Mouse (Mus musculus) embryo, embryonic 11 days (tissue): ENCODE measurements around the gene Wdr86.
"Not testable (repeated sequence)": the region's sequence is repeated elsewhere in the genome, so short reads cannot be mapped to it uniquely, and the experiment has no call there.

Experiments used
- DNase-seq: peaks from one replicate; pipeline ENCODE4 v3.0.0-alpha.2; 2015

The Wdr86 gene

DNA sequence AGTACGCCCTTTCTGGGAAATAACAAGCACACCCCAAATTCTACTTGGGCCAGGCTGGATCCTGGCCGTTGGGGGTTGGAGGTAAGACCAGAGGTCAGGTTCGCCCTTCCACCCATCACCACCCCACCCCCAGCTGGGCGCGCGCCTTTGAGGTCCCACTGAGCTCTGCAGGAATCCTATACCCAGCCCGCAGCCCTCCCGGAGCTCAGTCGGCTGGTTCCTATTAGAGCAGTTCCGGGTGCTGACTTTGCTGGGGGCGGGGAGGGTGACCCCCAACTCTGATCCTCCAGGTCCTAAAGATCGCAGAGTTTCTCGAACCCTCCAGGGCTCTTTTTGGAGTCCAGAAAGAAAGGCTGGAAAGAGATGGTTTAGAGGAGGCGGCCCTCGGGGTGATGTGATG, 459 bp upstream of the Wdr86 start:
- peak; percentile 68 for DNase-seq

DNA sequence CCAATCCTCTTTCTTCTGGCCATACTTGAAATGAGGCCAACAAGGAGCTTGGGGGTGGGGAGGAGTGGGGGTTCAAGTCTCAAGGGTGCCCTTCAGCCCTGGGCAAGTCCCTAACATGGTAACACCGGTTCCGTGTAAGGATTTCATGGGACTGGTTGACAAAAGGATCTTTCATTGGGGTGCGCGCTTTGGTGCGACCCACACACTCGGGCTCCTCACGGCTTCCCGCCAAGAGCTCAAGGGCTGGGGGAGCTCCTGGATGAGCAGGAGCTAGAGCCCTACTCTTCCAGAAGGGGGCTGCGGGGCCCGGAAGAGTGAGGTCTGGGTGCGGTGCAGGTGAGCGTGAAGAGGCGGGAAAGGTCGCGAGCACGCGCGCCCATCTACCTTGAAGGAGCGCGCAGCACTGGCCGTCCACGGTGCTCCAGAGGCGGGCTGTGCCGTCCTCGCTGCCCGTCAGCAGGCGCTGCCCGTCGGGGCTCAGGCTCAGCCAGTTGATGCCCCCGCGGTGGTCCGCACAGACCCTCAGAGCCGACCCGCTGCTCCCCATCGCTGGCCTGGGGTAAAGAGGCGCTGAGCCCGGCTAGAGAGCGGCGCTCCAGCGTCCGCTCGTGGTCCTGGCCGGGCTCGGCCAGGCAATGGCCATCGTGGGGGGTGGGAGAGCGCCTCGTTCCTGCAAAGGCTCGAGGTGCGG, 585 bp downstream of the Wdr86 start:
- DNase-seq: peak; percentile 54

GRCm38 (mm10) chr5:24726901-24727836, 3.4 kb downstream of the Wdr86 start:
- DNase-seq: peak; percentile 26

- DNase-seq: no peak
Measured at GRCm38 (mm10) chr5:24725897-24726296, 4.6 kb downstream of the Wdr86 start.

DNA sequence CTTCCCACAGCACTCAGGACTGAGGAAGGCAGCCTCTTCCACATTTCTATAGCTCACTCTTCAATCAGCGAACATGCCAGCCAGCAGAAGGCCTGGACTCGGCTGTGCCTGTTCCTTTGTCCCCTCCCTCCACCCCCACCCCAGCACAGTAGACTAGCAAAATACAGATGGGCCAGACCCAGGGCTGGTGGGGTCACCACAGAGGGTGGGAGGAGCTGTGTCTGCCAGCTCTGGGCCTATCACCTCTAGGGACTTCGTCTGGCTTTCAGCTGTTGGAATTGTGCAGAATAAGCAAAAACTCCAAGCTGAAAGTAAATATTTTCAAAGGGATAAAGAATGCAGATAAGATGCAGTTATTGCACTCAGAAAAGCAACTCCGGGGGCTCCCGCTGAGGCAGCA, 5.7 kb downstream of the Wdr86 start:
- peak; percentile 47 for DNase-seq

- DNase-seq: no peak
Measured at GRCm38 (mm10) chr5:24724270-24724634, 6.3 kb downstream of the Wdr86 start.

- no peak for DNase-seq
Measured at GRCm38 (mm10) chr5:24723527-24724269, 6.8 kb downstream of the Wdr86 start.

GRCm38 (mm10) chr5:24719852-24720251, 10.7 kb downstream of the Wdr86 start:
- no peak for DNase-seq

GRCm38 (mm10) chr5:24718076-24718475, 12.5 kb downstream of the Wdr86 start:
- DNase-seq: no peak

GRCm38 (mm10) chr5:24713987-24714386, 16.5 kb downstream of the Wdr86 start:
- no peak for DNase-seq

GRCm38 (mm10) chr5:24713199-24713598, 17.3 kb downstream of the Wdr86 start:
- DNase-seq: no peak

GRCm38 (mm10) chr5:24711615-24712014, 18.9 kb downstream of the Wdr86 start:
- DNase-seq: no peak

DNA sequence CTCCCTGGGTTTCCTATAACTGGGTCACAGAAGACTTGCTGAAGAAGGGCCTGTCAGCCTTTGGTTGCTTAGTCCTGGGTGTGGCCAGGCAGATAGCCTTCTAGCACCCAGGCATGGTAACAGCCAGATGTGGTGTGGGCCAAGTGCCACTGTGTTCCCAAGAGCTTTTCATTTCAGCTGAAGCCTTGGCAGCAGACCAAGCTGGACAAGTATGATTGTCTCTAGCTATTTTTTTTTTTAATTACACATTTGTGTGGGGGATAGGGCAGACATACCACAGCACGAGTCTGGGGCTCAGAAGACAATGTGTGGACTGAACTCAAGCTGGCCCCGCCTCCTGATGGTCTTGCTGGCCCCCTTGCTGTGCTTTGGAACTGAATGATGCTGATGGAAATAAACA, 20.6 kb downstream of the Wdr86 start:
- DNase-seq: no peak

GRCm38 (mm10) chr5:24704615-24705014, 25.9 kb downstream of the Wdr86 start:
- no peak for DNase-seq

GRCm38 (mm10) chr5:24701271-24701670, 29.3 kb downstream of the Wdr86 start:
- no peak for DNase-seq

- DNase-seq: no peak
Measured at GRCm38 (mm10) chr5:24696704-24697103, 33.8 kb downstream of the Wdr86 start.

- DNase-seq: no peak
Measured at GRCm38 (mm10) chr5:24687696-24688095, 42.8 kb downstream of the Wdr86 start.

- DNase-seq: not testable (repeated sequence)
Measured at GRCm38 (mm10) chr5:24686671-24687420, 43.7 kb downstream of the Wdr86 start.

DNA sequence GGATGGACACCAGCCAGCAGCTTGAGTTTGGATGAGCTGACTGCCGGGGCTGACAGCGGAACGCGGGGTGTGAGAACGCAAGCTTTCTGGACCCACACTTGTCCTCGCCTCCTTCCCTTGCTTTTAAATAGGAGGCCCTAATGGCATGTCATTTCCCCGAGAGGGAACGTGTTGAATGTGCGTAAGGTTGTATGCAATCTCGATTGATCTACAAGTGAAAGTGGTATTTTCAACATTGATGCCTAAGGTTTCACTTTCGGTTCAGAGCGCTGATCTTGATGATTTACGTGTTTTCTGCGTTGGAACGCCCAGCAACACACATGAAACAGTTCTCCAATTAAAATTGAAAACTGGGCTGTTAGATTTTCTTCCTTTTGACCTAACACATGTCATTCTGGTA, 44.4 kb downstream of the Wdr86 start:
- no peak for DNase-seq

DNA sequence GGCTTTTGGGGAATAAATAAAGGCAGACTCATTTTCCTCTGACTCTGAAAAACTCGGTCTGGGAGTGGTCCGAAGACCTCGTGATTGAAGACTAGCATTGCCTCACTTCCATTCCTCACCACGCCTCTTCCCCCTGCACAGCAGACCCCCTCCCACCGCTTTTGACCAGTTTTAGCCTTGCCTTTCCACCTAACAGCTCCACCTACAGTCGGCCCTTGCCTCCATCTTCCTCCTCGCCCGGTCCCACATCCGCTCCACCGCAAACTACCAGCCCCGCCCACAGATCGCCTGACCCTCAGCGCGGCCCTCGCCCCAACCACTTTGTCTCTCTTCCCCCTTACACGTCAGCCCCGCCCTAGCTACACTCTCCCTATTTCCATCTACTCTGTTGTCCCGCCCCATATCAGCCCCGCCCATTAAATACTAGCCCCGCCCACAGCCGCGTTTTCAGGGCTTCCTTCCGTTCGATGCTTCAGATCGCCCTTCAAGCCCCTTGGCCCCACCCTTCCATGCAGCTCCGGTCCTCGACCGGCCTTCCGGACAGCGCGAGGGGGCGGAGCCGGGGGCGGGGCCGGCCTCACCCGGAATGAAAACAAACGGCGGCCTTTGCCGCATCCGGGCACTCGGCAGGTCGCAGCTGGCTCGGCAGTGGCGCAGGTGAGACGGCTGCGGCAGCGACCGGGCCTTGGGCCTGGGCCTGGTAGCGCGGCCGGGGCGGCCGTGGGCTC, 45.0 kb downstream of the Wdr86 start, which contains the start of gene Nub1:
Gene Nub1 (plus strand): TSS at position 167 of the 728 bp plus-strand sequence.
- DNase-seq: peak; percentile 98

- DNase-seq: peak; percentile 44
Measured at GRCm38 (mm10) chr5:24684578-24685365, 45.8 kb downstream of the Wdr86 start.
